Mouse (Mus musculus): ENCODE data around the gene Cacna2d3.

DNA sequence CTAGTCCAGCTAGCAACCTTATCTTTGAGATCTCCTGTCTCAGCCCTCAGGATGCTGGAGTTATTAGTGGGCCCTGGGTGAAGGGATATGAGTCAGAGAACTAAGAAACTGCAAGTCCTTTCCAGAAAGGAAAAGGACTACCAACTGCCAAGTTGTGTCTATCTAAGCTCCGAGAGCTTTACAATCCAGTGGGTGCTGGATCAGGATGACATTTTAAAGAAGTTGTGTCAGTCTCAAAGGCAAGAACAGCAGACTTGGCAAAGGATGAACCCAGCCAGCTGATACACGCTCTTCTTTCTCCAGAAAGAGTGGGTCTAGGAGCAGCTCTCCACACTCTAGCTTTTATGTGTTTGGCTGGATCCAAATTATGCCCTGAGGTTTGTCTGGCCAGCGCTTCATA lies 530.2 kb downstream of the Cacna2d3 start:
- TF ChIP-seq CTCF (conservative IDR thresholded peaks at IDR 0.05; ENCODE audit: low read length) (no peak), POU5F1 (IDR thresholded peaks at IDR 0.05; ENCODE audit: borderline replicate concordance, low read length) (no peak), NANOG (IDR thresholded peaks at IDR 0.05; ENCODE audit: borderline replicate concordance, low read length) (no peak)

All from E14TG2a.4 (cell line).